Mouse (Mus musculus): Measurements from ENCODE around the gene Tmtc3. TPM values are rescaled to one million over a fixed set of nuclear protein-coding genes. Genes with fewer than 3 reads are reported as not detected.
A peak's percentile ranks its signal among the peaks of the same experiment; 100 is the strongest.

Gene Tmtc3
- polyA plus RNA-seq, 1 experiment: 3.4 TPM

DNA sequence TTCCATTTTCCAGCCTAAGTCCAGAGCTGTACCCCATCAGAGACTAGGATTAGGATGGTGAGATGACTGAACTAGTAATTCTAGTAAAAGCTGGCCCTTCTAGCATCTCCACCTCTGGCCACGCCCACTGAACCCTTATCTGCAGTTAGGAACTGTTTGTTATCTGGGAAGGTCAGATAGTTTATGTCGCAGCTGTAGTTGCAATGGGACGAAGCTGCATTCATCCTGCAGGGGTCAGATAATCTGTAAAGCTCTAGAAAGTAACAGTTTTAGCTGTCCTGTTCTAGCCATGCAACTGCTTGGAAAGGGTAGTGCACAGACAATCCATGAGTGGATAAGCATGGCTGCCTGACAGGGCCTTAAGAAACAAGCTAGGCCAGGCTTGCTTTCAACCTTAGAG, 11.2 kb upstream of the Tmtc3 start:
- TF ChIP-seq CTCF (IDR thresholded peaks at IDR 0.05; ENCODE audit: control insufficient read depth, insufficient read depth, insufficient read length): no peak
- TF ChIP-seq CEBPB (IDR thresholded peaks at IDR 0.05; ENCODE audit: low read depth): no peak
- no peak for TF ChIP-seq FOSL1 (IDR thresholded peaks at IDR 0.05; ENCODE audit: insufficient read depth, low read length, poor library complexity, severe bottlenecking)
- no peak for TF ChIP-seq MYOG (IDR thresholded peaks at IDR 0.05; ENCODE audit: control insufficient read depth, extremely low read depth, insufficient read length)
- TF ChIP-seq MYOD1 (IDR thresholded peaks at IDR 0.05; ENCODE audit: control insufficient read depth, insufficient read length, low read depth): no peak
- no peak for TF ChIP-seq MAX (IDR thresholded peaks at IDR 0.05)
- no peak for TF ChIP-seq USF1 (IDR thresholded peaks at IDR 0.05; ENCODE audit: low read depth)
- Histone ChIP-seq H3K4me3 (ENCODE audit: insufficient read depth, poor library complexity, severe bottlenecking) (no peak overlapping the region), H3K27me3 (ENCODE audit: control insufficient read depth, insufficient read depth, insufficient read length) (no peaks in the 10 kb centered on the region)

DNA sequence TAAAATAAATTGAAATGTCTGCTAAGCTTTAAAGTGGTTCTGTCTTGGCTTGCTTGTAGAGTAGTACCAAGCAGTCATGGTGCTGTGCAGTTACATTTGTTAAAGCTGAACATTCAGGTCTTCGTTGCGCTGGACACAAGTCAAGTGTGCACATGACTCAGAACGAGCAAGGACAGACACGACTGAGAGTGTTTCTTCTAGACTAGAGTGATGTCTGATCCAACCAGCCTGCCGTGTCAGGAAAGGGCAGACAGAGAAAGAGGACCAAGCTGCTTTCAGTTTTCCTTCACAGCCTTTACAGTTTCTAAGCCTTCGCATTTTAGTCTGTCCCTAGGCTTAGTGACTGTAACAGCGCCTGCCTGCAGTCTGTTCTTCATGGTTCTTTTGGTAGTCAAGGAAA, 4.8 kb upstream of the Tmtc3 start:
- H3K27me3 ChIP-seq (ENCODE audit: control insufficient read depth, insufficient read depth, insufficient read length): no peaks in the 10 kb centered on the region
- H3K79me3 ChIP-seq (ENCODE audit: low read depth): no peaks in the 10 kb centered on the region
- H3K36me3 ChIP-seq (ENCODE audit: control insufficient read depth, insufficient read depth): peaks cover 37% of the 10 kb centered on the region
- no peak overlapping the region for H3K4me3 ChIP-seq (ENCODE audit: insufficient read depth, poor library complexity, severe bottlenecking)
- H3K79me2 ChIP-seq (ENCODE audit: control insufficient read depth, insufficient read depth): peaks cover 2% of the 10 kb centered on the region
- no peak for TF ChIP-seq CTCF (IDR thresholded peaks at IDR 0.05; ENCODE audit: control insufficient read depth, insufficient read depth, insufficient read length)
- TF ChIP-seq CEBPB (IDR thresholded peaks at IDR 0.05; ENCODE audit: low read depth): no peak
- no peak for TF ChIP-seq USF1 (IDR thresholded peaks at IDR 0.05; ENCODE audit: low read depth)
- TF ChIP-seq MAX (IDR thresholded peaks at IDR 0.05): no peak
- TF ChIP-seq FOSL1 (IDR thresholded peaks at IDR 0.05; ENCODE audit: insufficient read depth, low read length, poor library complexity, severe bottlenecking): no peak
- TF ChIP-seq MYOD1 (IDR thresholded peaks at IDR 0.05; ENCODE audit: control insufficient read depth, insufficient read length, low read depth): no peak
- TF ChIP-seq MYOG (IDR thresholded peaks at IDR 0.05; ENCODE audit: control insufficient read depth, extremely low read depth, insufficient read length): no peak
- H3ac ChIP-seq (ENCODE audit: control insufficient read depth, insufficient read length, low read depth): no peak overlapping the region

More for the DNA sequence above, 11.2 kb upstream of the Tmtc3 start:
- Histone ChIP-seq H3K79me3 (ENCODE audit: low read depth) (no peaks in the 10 kb centered on the region), H3K36me3 (ENCODE audit: control insufficient read depth, insufficient read depth) (peaks cover 77% of the 10 kb centered on the region), H3ac (ENCODE audit: control insufficient read depth, insufficient read length, low read depth) (no peak overlapping the region), H3K79me2 (ENCODE audit: control insufficient read depth, insufficient read depth) (no peaks in the 10 kb centered on the region)

DNA sequence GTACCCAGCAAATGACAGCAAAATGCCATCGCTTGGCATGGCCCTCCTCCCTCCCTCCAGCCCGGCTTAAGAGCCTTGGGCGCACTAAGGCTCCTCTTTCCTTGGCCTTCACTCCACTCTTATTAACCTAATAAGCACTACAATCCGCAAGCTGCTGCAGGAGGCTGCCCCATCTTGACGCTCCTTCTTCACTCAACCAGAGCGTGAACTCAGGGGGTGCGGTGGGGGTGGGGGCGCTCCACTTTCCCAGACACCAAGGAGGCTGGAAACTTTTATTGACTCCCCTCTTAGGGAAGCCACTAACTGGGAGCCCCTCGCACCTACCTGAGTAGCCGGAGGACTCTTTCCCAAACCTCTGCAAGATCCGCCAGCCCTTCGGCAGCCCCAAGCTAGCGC, 451 bp downstream of the Tmtc3 start:
- Histone ChIP-seq H3K79me2 (ENCODE audit: control insufficient read depth, insufficient read depth) (peaks cover 53% of the 10 kb centered on the region), H3K27me3 (ENCODE audit: control insufficient read depth, insufficient read depth, insufficient read length) (no peaks in the 10 kb centered on the region), H3K4me3 (ENCODE audit: insufficient read depth, poor library complexity, severe bottlenecking) (peak overlapping the region; percentile 69), H3ac (ENCODE audit: control insufficient read depth, insufficient read length, low read depth) (peak overlapping the region; percentile 83), H3K79me3 (ENCODE audit: low read depth) (peaks cover 31% of the 10 kb centered on the region), H3K36me3 (ENCODE audit: control insufficient read depth, insufficient read depth) (peaks cover 14% of the 10 kb centered on the region)
- no peak for TF ChIP-seq CTCF (IDR thresholded peaks at IDR 0.05; ENCODE audit: control insufficient read depth, insufficient read depth, insufficient read length)
- no peak for TF ChIP-seq MYOD1 (IDR thresholded peaks at IDR 0.05; ENCODE audit: control insufficient read depth, insufficient read length, low read depth)
- no peak for TF ChIP-seq CEBPB (IDR thresholded peaks at IDR 0.05; ENCODE audit: low read depth)
- no peak for TF ChIP-seq MYOG (IDR thresholded peaks at IDR 0.05; ENCODE audit: control insufficient read depth, extremely low read depth, insufficient read length)
- no peak for TF ChIP-seq MAX (IDR thresholded peaks at IDR 0.05)
- no peak for TF ChIP-seq FOSL1 (IDR thresholded peaks at IDR 0.05; ENCODE audit: insufficient read depth, low read length, poor library complexity, severe bottlenecking)
- no peak for TF ChIP-seq USF1 (IDR thresholded peaks at IDR 0.05; ENCODE audit: low read depth)

DNA sequence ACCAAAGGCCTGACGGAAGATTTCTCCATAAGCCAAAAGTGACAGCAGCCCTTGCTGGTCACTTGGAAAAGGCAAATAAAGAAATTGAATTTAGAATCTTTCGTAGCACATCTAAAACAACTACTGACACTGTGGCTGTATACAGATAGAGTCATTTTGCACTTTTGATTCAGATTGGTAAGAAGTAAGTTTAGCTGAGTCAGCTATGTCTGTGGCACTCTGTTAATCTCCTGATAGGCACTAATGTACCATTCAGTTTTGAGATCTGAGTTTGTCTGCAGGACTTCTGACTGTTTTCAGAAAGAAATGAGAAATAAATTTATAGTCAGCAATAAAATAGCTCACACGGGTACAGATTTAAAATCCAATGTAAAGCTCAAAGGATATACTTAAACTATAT, 7.6 kb downstream of the Tmtc3 start:
- H3ac ChIP-seq (ENCODE audit: control insufficient read depth, insufficient read length, low read depth): no peak overlapping the region
- peaks cover 57% of the 10 kb centered on the region for H3K79me2 ChIP-seq (ENCODE audit: control insufficient read depth, insufficient read depth)
- H3K4me3 ChIP-seq (ENCODE audit: insufficient read depth, poor library complexity, severe bottlenecking): no peak overlapping the region
- no peak for TF ChIP-seq FOSL1 (IDR thresholded peaks at IDR 0.05; ENCODE audit: insufficient read depth, low read length, poor library complexity, severe bottlenecking)
- no peak for TF ChIP-seq MAX (IDR thresholded peaks at IDR 0.05)
- TF ChIP-seq CTCF (IDR thresholded peaks at IDR 0.05; ENCODE audit: control insufficient read depth, insufficient read depth, insufficient read length): no peak
- TF ChIP-seq MYOD1 (IDR thresholded peaks at IDR 0.05; ENCODE audit: control insufficient read depth, insufficient read length, low read depth): no peak
- TF ChIP-seq MYOG (IDR thresholded peaks at IDR 0.05; ENCODE audit: control insufficient read depth, extremely low read depth, insufficient read length): no peak
- no peak for TF ChIP-seq CEBPB (IDR thresholded peaks at IDR 0.05; ENCODE audit: low read depth)
- TF ChIP-seq USF1 (IDR thresholded peaks at IDR 0.05; ENCODE audit: low read depth): no peak
- H3K36me3 ChIP-seq (ENCODE audit: control insufficient read depth, insufficient read depth): peaks cover 5% of the 10 kb centered on the region
- H3K79me3 ChIP-seq (ENCODE audit: low read depth): peaks cover 31% of the 10 kb centered on the region
- H3K27me3 ChIP-seq (ENCODE audit: control insufficient read depth, insufficient read depth, insufficient read length): no peaks in the 10 kb centered on the region

DNA sequence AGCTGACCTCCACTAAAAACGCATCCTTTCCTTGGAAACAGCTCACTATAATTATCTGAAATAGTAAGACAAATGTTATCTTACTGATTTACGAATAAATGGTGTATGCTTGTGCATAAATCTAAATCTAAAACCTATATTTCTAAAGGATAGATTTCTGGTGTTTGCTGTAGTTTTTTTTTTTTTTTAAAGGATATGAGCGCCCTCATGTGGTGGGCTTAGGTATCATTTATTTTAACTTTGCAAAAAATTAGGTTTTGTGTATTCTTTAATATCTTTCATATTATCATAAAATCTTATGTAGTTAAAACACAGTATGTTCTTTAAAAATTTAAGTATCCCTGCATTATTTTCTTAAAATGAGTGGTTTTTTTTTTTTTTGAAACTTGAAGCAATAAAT, 12.1 kb downstream of the Tmtc3 start:
- Histone ChIP-seq H3K4me3 (ENCODE audit: insufficient read depth, poor library complexity, severe bottlenecking) (no peak overlapping the region), H3K79me2 (ENCODE audit: control insufficient read depth, insufficient read depth) (peaks cover 14% of the 10 kb centered on the region), H3K27me3 (ENCODE audit: control insufficient read depth, insufficient read depth, insufficient read length) (no peaks in the 10 kb centered on the region), H3K79me3 (ENCODE audit: low read depth) (peaks cover 8% of the 10 kb centered on the region), H3ac (ENCODE audit: control insufficient read depth, insufficient read length, low read depth) (no peak overlapping the region), H3K36me3 (ENCODE audit: control insufficient read depth, insufficient read depth) (peaks cover 24% of the 10 kb centered on the region)
- TF ChIP-seq CEBPB (IDR thresholded peaks at IDR 0.05; ENCODE audit: low read depth): no peak
- TF ChIP-seq MYOG (IDR thresholded peaks at IDR 0.05; ENCODE audit: control insufficient read depth, extremely low read depth, insufficient read length): no peak
- TF ChIP-seq MAX (IDR thresholded peaks at IDR 0.05): no peak
- no peak for TF ChIP-seq FOSL1 (IDR thresholded peaks at IDR 0.05; ENCODE audit: insufficient read depth, low read length, poor library complexity, severe bottlenecking)
- no peak for TF ChIP-seq USF1 (IDR thresholded peaks at IDR 0.05; ENCODE audit: low read depth)
- TF ChIP-seq MYOD1 (IDR thresholded peaks at IDR 0.05; ENCODE audit: control insufficient read depth, insufficient read length, low read depth): no peak
- TF ChIP-seq CTCF (IDR thresholded peaks at IDR 0.05; ENCODE audit: control insufficient read depth, insufficient read depth, insufficient read length): no peak

DNA sequence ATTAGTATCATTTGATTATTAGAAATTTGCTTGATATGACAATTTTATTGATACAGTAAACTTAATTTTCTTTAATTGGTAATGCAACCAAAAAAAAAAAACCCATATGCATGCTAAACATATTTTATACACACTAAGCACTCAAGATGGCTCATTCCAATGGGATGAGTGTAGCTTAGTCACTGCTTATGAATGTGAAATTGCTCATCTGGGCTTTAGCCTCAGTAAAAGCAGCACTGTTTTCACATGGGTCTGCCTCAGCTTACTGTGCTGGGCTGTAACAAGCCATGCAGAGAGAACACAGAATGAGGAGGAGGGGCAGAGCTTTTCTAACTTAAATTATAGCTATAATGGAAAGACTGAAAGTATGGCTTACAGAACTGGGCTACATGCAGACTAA, 26.6 kb downstream of the Tmtc3 start:
- Histone ChIP-seq H3K79me2 (ENCODE audit: control insufficient read depth, insufficient read depth) (no peaks in the 10 kb centered on the region), H3ac (ENCODE audit: control insufficient read depth, insufficient read length, low read depth) (no peak overlapping the region), H3K27me3 (ENCODE audit: control insufficient read depth, insufficient read depth, insufficient read length) (no peaks in the 10 kb centered on the region), H3K79me3 (ENCODE audit: low read depth) (peaks cover 1% of the 10 kb centered on the region), H3K4me3 (ENCODE audit: insufficient read depth, poor library complexity, severe bottlenecking) (no peak overlapping the region), H3K36me3 (ENCODE audit: control insufficient read depth, insufficient read depth) (peaks cover 53% of the 10 kb centered on the region)
- TF ChIP-seq CTCF (IDR thresholded peaks at IDR 0.05; ENCODE audit: control insufficient read depth, insufficient read depth, insufficient read length) (no peak), FOSL1 (IDR thresholded peaks at IDR 0.05; ENCODE audit: insufficient read depth, low read length, poor library complexity, severe bottlenecking) (peak; percentile 54)

All from C2C12 (cell line).